Mouse (Mus musculus): ENCODE measurements around the gene Hoxa6.

- TF ChIP-seq CTCF (IDR thresholded peaks at IDR 0.05; ENCODE audit: low read depth): no peak
- no peak for TF ChIP-seq EP300 (optimal IDR thresholded peaks at IDR 0.05)
These were observed 18.6 kb downstream of the Hoxa6 start for GRCm38 (mm10) chr6:52189909-52190308.
